ENCODE assay signal across 16 mouse cellular contexts in the genomic region with DNA sequence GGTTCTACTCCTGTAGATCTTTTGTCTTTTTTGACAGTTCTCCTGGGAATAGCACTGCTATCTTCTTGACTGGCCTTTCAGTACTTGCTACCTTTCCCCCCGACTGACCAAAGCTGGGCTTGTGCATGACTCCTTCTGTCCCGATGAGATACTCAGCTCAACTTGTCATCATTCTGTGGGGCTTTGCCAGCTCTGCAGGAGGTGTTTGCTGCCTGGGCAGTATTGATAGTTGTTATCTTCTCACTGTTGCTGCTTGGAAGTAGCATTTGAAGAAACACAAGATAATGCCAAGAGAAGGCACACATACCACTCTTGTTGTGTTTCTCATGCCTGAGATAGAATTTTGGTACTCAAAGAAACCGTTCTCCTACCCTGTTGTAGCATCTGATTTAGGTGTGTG. TPM values are rescaled to one million over a fixed set of nuclear protein-coding genes. Genes with fewer than 3 reads are reported as not detected.
DNase-seq lines count a peak whose midpoint lies in the region; ATAC-seq and TF ChIP-seq lines count a peak whose summit lies in the region.
"Had no signal": no experiment of that assay in that cellular context is flagged by ENCODE, and none has a peak within 500 bp of the region (broad histone marks: within the 10 kb centered on the region; RNA-seq: fewer than 3 reads in every experiment).

No protein-coding gene starts in this region.

- H3K4me3 ChIP-seq in forebrain, embryonic 14.5 days (ENCODE audit: low read depth, low read length): no peak overlapping the region
- H3K4me3 ChIP-seq in forebrain, embryonic 12.5 days (replicated peaks): no peak overlapping the region
- no peak overlapping the region for H3K4me3 ChIP-seq in G1E (ENCODE audit: low read depth, low read length)
- peak overlapping the region; percentile 76 for H3K4me3 ChIP-seq in erythroblast, embryonic 14.5 days (replicated peaks)
- H3K4me3 ChIP-seq: forebrain, embryonic 13.5 days; megakaryocyte, embryonic 14.5 days had no signal

- no peaks in the 10 kb centered on the region for H3K4me1 ChIP-seq in forebrain, embryonic 14.5 days (ENCODE audit: control insufficient read depth, insufficient read depth, low read length)
- no peaks in the 10 kb centered on the region for H3K4me1 ChIP-seq in forebrain, embryonic 12.5 days
- H3K4me1 ChIP-seq in G1E (ENCODE audit: insufficient read depth, low read depth, low read length): peaks cover 18% of the 10 kb centered on the region
- peaks cover 71% of the 10 kb centered on the region for H3K4me1 ChIP-seq in erythroblast, embryonic 14.5 days (ENCODE audit: control insufficient read depth)
- H3K4me1 ChIP-seq: forebrain, embryonic 13.5 days had no signal

- 95% methylated on average over 3 of the region's 3 CpGs for WGBS in forebrain, embryonic 14.5 days
- 90% methylated on average over 3 of the region's 3 CpGs for WGBS in forebrain, embryonic 12.5 days

- no peak for DNase-seq in forebrain, embryonic 14.5 days (ENCODE audit: low spot score)
- DNase-seq in G1E (ENCODE audit: low spot score): no peak
- no peak for DNase-seq in gastrocnemius, adult 18-20 months (ENCODE audit: low spot score)
- no peak for DNase-seq in adrenal gland, postnatal 10 days
- no peak for DNase-seq in right cerebral cortex, adult 18-20 months
- DNase-seq: adrenal gland, postnatal 36 days; cerebellum, adult 9-10 months; gastrocnemius, postnatal 10 days; kidney, postnatal 10 days; right cerebral cortex, postnatal 14 days had no signal

- no peaks in the 10 kb centered on the region for H3K9me3 ChIP-seq in forebrain, embryonic 14.5 days (replicated peaks; ENCODE audit: control insufficient read depth, low read length)
- no peaks in the 10 kb centered on the region for H3K9me3 ChIP-seq in forebrain, embryonic 12.5 days
- H3K9me3 ChIP-seq in G1E (replicated peaks): no peaks in the 10 kb centered on the region
- peaks cover 2% of the 10 kb centered on the region; the same call in 1 of the 2 replicates for H3K9me3 ChIP-seq in erythroblast, embryonic 14.5 days (ENCODE audit: control insufficient read depth, low read length)
- H3K9me3 ChIP-seq: forebrain, embryonic 13.5 days; megakaryocyte, embryonic 14.5 days had no signal

- H3K36me3 ChIP-seq in forebrain, embryonic 14.5 days (ENCODE audit: control insufficient read depth, insufficient read depth, low read length): no peaks in the 10 kb centered on the region
- no peaks in the 10 kb centered on the region for H3K36me3 ChIP-seq in forebrain, embryonic 12.5 days (replicated peaks)
- peaks cover 2% of the 10 kb centered on the region for H3K36me3 ChIP-seq in G1E (replicated peaks)
- peaks cover 64% of the 10 kb centered on the region for H3K36me3 ChIP-seq in erythroblast, embryonic 14.5 days (ENCODE audit: control insufficient read depth)

- H3K4me2 ChIP-seq in forebrain, embryonic 14.5 days (ENCODE audit: low read length): no peak overlapping the region
- no peak overlapping the region for H3K4me2 ChIP-seq in forebrain, embryonic 12.5 days
- H3K4me2 ChIP-seq: forebrain, embryonic 13.5 days; hindbrain, embryonic 14.5 days had no signal

- no peak for TF ChIP-seq CTCF in G1E (IDR thresholded peaks at IDR 0.05; ENCODE audit: low read depth, low read length)

- no peaks in the 10 kb centered on the region for H3K27me3 ChIP-seq in forebrain, embryonic 14.5 days (replicated peaks; ENCODE audit: control insufficient read depth, insufficient read depth, low read length)
- H3K27me3 ChIP-seq in forebrain, embryonic 12.5 days: no peaks in the 10 kb centered on the region
- no peaks in the 10 kb centered on the region for H3K27me3 ChIP-seq in G1E (ENCODE audit: insufficient read depth, low read length)
- no peaks in the 10 kb centered on the region for H3K27me3 ChIP-seq in erythroblast, embryonic 14.5 days (ENCODE audit: control insufficient read depth)
- H3K27me3 ChIP-seq: forebrain, embryonic 13.5 days; megakaryocyte, embryonic 14.5 days had no signal

- ATAC-seq in forebrain, embryonic 14.5 days: no peak
- ATAC-seq in forebrain, embryonic 12.5 days (ENCODE audit: low FRiP score): no peak
- ATAC-seq in G1E (ENCODE audit: extremely low read depth, insufficient number of reproducible peaks, low FRiP score, poor library complexity, severe bottlenecking): peak; percentile 83
- ATAC-seq in megakaryocyte, adult 5-6 weeks (ENCODE audit: poor library complexity, severe bottlenecking): peak; percentile 52; the same call in 1 of the 2 replicates
- ATAC-seq: forebrain, embryonic 13.5 days had no signal

- H3K27ac ChIP-seq in forebrain, embryonic 14.5 days (ENCODE audit: low read depth, low read length): 0 out of 2 replicates have a peak overlapping the region, but pooled peaks have one; percentile 14
- H3K27ac ChIP-seq in forebrain, embryonic 12.5 days: no peak overlapping the region
- H3K27ac ChIP-seq: forebrain, embryonic 13.5 days; hindbrain, embryonic 14.5 days had no signal

- no peak overlapping the region for H3K9ac ChIP-seq in forebrain, embryonic 14.5 days (ENCODE audit: low read length)
- H3K9ac ChIP-seq in forebrain, embryonic 12.5 days: no peak overlapping the region
- H3K9ac ChIP-seq: forebrain, embryonic 13.5 days; hindbrain, embryonic 14.5 days had no signal

RNA-seq across cellular contexts. Expression of a gene that starts 12.2 kb away (rescaled TPM):
- 47.0 and 49.0 TPM in 2 replicates for polyA plus RNA-seq in forebrain, embryonic 14.5 days (2014; fragmentation: Nextera tagmentation; extraction: Ambion mirVana)
- 52.2 and 54.7 TPM in 2 replicates for polyA plus RNA-seq in forebrain, embryonic 12.5 days (2016; fragmentation: Nextera tagmentation; extraction: Ambion mirVana)
- 35.1 and 191 TPM in 2 replicates for total RNA-seq in G1E (2014; fragmentation: Nextera tagmentation)
- 53.9 and 70.9 TPM in 2 replicates for total RNA-seq in G1E (2017)
- polyA plus RNA-seq in G1E (2012): 8.8 and 9.9 TPM in 2 replicates
- 4.5 and 5.5 TPM in 2 replicates for polyA plus RNA-seq in erythroblast, embryonic 14.5 days (2012)
- total RNA-seq in megakaryocyte, adult 5-6 weeks (2015): 4.7 and 8.4 TPM in 2 replicates
- total RNA-seq in megakaryocyte, adult 5-6 weeks (2017): 15.1 and 15.2 TPM in 2 replicates
- total RNA-seq in gastrocnemius, adult 18-20 months (2021): 10 to 100 TPM; 24.6 to 27.8 TPM
- 10 to 100 TPM; 50.7 to 67.1 TPM for total RNA-seq in adrenal gland, postnatal 10 days (2021)

Comparison
In these comparisons a context has a peak if more than half of its experiments do, and no peak if none do; other contexts are left out.
1. ATAC-seq: peak in G1E (single experiment) and megakaryocyte, adult 5-6 weeks (single experiment); none in forebrain, embryonic 14.5 days (single experiment) and forebrain, embryonic 12.5 days (single experiment).